Mouse (Mus musculus) left cerebral cortex, postnatal 14 days (tissue): ENCODE results near the gene Sfrp2. TPM values are rescaled to one million over a fixed set of nuclear protein-coding genes. Genes with fewer than 3 reads are reported as not detected.

Source experiments
- DNase-seq, 2 experiments: peaks; one replicate each; pipeline ENCODE4 v3.0.0; 2021 to 2022; ENCODE audit warnings: low spot score in 2 of 2, mixed read lengths in 1 of 2
- intact Hi-C: fragments of 180-260 bp; cut with DNase I; formaldehyde crosslinking; loops from one replicate; pipeline ENCODE4 v1.15.1; 2025
- total RNA-seq, 2 experiments: library from RNA; stranded (reverse); gene quantifications; 2 replicates each; pipeline ENCODE4 v1.2.3; 2021

Gene Sfrp2
- total RNA-seq, 2 experiments from 2014 or later: 4.2 to 5.7 TPM

DNA sequence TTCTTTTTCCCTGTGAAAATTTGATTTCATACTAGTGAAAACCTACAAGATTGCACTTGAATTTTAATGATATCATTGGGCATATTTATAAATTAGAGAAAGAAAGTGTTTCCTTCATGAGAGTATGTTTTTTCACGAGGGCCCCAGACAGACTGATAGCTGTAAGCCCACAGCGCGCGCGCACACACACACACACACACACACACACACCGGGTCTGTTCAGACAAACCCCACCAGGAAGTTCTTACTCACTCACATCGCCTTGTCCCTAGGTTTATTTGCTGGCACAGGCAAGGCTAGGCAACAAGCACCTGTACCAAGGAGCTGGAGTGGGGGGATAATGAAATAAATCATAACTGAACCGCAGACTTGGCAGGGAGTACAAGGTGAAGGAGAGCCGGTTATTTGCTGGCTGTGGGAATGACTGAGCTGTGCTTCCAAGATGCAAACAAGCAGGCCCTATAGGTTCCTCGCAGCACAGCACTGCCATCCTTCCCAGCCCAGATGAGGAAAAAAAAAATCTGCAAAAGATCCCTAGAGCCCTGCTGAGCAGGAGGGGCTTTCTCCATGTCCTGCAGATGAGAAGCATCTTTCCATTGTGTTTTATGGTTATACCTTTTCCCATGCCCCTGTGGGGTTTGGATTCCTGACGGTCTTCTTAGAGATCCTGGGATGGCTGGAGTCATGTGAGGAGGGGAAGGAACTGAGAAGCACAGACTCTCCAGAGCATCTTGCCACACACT lies 2.3 kb downstream of the Sfrp2 start:
- DNase-seq: no peak
- intact Hi-C loops: no loop called here

DNA sequence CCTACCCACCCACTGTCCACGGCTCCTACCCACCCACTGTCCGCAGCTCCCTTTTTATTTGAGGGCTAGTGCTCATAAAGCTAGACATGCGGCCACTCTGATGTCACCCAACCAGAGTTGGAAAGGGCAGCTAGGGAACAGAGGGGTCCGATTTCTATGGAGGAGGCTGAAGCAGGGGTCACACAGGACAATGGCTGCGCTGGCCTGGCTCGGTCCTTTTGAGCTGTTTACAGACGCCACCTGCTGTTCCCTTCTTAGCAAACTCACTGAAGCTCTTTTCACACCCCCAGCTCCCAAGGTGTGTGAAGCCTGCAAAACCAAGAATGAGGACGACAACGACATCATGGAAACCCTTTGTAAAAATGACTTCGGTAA lies 2.9 kb downstream of the Sfrp2 start:
- intact Hi-C loops: no loop called here
- no peak for DNase-seq

DNA sequence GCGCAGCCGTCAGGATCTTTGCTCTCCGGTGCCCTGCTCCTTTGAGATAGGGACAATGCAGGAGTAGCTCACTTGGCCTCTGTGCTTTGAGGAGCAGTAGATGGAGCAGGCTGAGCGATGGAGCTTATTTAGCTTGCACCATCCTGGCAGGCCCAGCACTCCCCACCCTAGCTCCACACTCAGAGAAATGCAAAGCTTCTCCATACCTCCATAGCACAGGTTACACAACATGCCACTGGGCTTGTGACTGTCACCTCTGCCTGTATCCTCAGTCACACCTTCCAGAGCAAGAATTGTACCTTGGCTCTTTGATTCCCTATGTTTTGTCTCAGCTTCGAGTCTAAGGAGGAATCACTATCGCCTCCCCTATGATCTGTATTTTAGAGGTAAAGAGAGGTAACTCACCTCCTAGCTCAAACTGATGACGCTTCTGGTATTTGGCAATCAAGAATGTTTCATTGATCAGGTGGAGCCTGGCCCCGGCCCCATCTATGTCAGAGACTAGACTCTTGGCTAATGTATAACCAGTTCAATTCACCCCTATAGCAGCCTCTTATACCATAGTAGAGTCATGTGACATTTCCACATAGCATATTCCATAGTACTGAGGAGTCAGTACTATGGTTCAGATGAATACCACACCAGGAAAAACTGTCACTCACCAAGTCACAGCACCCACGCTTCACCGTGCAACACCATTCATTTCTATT lies 5.2 kb downstream of the Sfrp2 start:
- intact Hi-C loops: no loop called here

DNA sequence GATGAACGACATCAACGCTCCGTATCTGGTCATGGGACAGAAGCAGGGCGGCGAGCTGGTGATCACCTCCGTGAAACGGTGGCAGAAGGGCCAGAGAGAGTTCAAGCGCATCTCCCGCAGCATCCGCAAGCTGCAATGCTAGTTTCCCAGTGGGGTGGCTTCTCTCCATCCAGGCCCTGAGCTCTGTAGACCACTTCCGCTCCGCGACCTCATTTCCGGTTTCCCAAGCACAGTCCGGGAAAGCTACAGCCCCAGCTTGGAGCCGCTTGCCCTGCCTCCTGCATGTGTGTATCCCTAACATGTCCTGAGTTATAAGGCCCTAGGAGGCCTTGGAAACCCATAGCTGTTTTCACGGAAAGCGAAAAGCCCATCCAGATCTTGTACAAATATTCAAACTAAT lies 7.2 kb downstream of the Sfrp2 start:
- intact Hi-C loops: no loop called here
- no peak for DNase-seq

More for the DNA sequence above, 5.2 kb downstream of the Sfrp2 start:
- no peak for DNase-seq

DNA sequence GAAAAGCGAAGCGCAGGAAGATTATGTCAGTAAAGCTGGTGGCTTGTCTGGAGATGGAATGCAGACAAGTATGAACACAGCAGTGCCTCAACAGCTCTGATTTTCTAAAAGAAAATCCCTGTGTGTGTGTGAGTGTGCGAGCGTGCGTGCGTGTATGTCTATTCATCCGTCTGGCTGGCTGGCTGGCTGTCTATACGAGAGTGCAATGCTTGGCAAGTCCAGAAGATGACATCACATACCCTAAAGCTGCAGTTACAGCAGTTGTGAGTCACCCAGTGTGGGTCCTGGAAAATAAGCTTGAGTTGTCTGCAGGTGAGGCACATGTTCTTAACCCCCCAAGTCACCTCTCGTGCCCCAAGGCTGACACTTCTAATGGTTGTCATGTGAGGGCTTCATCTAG lies 9.3 kb downstream of the Sfrp2 start:
- intact Hi-C loops: no loop called here
- peak in 1 of 2 experiments; percentile 24 for DNase-seq

DNA sequence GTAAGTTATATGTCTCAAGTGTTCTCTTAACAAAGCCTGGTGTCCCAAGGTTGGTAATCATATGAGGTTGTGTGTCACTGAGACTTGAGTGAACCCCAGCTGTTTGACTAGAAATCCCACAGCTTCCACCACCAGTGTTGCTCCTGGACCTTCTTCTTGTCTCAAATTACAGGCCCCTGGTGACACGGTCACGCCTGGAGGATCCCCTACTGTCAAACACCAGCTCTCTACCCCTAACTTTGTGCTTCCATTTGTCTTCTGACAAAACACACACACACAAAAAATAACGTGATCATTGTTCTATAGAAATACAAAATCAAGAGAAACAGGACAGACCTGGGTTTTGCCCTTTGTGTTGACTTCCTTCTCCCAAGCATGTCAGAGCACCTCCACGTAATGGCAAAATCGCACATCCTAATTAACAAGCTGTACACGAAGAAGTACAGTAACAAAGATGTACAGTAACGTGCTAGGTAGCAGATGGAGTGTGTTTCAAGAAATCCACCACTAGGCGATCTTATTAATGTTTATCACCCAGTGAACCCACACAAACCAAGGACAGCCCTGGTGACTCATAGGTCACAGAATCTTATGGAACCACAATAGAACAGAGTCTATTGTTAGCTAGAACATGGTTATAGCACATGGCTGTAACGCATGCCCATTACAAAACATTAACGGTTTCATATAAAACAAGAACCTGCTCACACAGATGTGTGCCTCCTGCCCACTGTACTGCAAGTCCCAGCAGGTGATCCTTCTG lies 15.5 kb downstream of the Sfrp2 start:
- intact Hi-C loops: no loop called here
- DNase-seq: no peak

DNA sequence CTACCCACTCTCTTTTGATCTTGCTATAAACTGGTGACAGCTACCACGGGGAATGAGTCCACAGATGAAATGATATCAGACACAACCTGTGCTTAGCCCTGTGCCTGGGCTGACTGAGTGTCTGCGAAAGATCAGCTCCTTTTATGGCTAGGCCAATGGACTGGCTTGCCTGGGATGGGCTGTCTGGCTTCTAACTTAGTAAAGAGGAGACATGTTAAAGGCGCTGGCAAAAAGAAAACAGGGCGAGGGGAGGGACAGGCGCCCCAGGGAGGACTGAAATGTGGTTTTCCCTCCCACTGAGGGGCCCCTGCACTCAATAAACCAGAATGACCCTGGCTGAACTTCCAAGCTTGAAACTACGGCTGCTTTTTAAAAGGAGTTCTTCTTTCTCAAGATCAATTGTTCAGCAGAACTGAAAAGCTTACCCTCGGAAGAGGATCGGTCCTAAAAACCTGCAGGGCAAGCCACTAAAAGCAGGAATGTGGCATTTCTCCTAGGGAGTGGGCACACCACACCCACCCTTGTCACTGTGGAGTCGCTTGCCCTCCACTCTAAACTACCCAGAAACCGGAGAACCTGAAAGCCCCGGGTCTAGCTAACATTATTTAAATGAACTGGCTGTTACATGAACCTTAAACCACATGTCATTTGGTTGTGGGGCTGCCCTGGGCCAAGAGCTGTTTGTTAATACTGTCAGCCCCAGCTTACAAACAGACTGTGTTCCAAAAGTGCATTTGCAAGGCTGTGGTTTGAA lies 17.8 kb downstream of the Sfrp2 start:
- no peak for DNase-seq
- intact Hi-C loops: no loop called here

DNA sequence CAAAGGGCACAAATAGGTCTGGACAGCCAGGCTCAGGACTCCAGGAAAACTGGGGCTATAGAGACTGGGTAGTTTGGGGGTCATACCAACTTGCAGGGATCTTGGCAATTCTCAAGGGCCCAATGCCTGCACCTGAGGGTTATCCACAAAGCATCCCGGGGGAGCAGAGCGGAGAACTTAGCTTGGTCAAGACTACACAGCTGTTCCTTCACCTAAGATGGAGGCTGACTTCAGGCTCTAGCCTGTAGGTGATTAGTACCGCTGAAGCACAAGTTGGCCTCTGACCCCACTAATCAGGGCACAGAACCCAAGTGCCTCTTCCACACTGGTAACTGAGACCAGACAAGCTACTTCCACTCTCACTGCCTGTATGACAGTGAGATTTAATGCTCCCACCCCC lies 18.6 kb downstream of the Sfrp2 start:
- DNase-seq: no peak
- intact Hi-C loops: no loop called here

DNA sequence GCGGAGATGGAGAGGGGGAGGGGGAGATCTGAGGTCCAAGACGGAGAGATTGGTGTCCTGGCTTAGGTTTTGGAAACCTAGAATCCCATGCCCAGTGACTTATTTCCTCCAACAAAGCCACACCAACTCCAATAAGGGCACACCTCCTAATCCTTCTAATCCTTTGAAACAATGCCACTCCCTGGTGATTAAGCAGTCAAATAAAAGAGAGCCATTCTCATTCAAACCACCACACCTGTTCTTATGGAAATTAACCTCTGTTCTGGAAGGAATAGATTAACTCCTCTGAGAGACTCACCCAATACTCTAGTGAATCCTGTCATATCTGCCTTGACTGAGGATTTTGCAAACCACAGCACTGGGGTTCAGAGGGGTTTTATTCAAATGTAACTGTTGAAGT lies 21.0 kb downstream of the Sfrp2 start:
- intact Hi-C loops: no loop called here
- no peak for DNase-seq

DNA sequence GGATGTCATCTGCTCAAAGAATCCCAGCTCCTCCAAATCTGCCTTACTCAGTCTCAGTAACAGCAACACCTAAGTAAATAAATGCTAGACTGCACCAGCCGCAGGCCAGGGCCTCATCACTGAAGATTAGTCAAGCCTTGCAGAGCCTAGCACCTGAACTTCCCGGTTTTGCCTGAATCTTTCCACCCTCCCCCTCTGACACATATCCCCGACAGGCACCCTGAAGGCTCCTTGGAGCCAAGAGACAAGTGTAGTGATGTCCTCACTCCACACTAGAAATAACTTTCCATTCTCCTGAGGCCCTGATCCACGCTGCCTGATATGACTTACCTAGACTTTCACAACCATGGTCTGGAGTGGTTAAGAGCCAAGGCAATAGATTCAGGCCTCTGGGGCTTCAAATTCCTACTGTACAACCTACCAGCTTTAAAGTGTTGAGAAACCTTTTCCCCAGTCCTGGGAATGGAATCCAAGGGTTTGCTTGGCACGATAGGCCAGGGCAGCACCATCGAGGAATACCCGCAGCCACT lies 21.7 kb downstream of the Sfrp2 start:
- DNase-seq: no peak
- intact Hi-C loops: no loop called here

DNA sequence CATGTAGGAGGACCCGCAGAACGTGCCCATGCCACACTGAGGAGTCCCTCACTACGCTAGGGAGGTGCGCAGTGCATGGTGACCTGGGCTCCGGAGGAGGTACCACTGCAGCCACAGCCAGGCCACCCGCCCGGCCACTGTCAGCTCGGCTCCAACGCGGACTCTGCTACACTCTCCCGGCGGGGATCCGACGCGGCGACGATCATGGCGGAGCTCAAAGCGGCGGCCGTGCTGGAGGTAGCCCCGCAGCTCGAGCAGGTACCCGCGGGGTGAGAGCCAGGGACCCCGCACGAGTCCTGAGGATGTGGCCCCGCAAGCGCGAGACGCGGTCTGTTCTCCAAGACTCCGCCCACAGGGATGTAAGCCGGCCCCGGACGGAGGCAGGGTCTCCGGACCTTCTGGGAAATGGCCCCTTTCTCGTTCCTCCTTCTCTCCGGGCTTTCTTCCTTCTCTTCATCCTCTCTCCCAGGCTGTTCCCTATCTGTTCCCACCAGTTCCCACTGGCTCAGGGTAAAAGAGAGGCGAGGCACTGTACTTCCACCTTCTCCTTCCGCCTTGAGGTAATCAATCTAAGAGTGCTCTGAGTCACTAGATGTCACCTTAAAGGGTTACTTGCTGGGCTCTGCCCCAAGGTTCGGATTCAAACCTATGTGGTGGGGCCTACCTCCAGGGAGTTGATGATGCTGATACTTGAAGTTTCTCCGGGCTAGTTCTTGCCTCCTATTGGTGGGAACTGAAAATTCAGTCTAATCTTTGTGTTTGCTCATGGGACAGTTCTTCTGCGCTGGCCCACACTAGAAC lies 23.7 kb downstream of the Sfrp2 start:
- peak in 1 of 2 experiments; percentile 19 for DNase-seq
- intact Hi-C loops: no loop called here

DNA sequence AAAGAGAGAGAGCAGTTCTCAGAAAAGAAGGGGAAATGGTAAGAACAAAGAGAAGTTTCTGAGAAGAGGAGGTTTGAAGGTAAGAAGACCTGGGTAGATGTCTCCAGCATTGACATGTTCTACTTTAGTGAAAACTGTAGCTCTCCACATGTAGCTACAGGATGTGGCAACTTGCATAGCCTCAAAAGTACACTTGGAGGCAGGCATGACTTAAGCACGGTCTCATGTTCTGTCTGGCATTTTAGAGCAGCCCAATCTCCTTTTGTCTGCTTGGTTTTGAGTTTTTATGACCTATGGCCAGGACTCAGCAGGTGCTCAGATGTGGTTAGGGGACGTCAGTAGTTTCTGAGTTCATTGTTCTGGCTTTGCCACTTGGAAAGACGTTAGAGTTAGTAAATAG lies 25.3 kb downstream of the Sfrp2 start:
- intact Hi-C loops: no loop called here
- DNase-seq: no peak

DNA sequence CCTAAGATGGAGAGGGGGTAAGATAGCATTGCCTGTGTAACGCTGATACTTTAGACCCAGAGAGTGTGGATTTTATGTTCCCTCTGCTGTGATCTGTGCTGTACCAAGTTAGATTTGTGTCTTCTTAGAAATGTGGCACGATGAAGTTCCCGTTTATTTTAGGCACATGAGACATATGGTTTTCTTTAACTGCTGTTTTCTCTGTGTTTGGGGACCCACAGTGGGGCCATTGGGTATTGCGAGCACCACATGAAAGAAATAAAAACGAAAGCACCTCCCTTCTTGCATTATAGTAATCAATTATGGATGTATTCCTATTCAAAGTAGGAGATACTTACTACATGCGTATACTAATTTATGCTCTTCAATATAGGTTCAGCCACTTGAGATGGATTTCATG lies 31.0 kb downstream of the Sfrp2 start:
- DNase-seq: peak in 1 of 2 experiments; percentile 71
- intact Hi-C loops: loop anchor here (2.0 kb wide), 1 partner anchor 102 kb away; no protein-coding TSS in a partner anchor

DNA sequence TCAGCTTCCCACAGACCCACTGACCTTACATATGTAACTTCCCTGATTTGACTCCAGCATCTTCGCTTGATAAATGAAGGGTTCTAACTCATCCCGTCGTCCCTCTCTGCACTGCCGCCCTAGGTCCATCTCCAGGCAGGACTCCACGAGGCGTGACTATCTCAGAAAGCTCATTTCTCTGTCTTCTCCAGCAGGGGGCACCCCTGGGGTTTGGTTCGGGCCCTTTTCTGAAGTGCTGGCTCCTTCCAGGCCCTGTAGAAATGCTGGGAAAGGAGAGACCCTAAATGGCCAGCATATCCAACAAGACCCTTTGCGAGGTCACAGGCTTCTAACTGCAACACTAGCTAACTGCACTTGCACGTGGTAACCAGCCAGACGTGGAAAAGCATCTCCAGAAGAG lies 31.7 kb downstream of the Sfrp2 start:
- intact Hi-C loops: loop anchor here (2.0 kb wide), 1 partner anchor 101 kb away; no protein-coding TSS in a partner anchor

DNA sequence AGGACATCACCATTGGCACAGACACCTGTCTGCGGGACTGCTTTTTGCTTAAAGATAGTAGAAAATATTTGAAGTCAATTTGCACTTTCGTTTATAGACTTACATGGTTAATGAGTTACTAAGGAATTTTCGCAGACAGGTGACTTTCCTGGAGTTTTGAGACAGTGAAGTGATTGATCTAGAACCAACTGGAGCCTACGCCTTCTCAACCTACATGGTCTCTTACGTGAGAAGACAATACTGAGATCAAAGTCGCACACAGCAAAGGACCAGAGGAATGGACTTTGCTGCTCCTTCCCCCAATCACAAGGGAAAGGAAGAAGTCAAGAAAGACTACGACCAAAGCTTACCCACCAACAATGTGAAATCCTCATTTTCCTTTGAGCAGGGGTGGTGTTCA lies 33.4 kb downstream of the Sfrp2 start:
- intact Hi-C loops: no loop called here
- DNase-seq: no peak

More for the DNA sequence above, 31.7 kb downstream of the Sfrp2 start:
- peak; percentile 31 to 63 for DNase-seq

DNA sequence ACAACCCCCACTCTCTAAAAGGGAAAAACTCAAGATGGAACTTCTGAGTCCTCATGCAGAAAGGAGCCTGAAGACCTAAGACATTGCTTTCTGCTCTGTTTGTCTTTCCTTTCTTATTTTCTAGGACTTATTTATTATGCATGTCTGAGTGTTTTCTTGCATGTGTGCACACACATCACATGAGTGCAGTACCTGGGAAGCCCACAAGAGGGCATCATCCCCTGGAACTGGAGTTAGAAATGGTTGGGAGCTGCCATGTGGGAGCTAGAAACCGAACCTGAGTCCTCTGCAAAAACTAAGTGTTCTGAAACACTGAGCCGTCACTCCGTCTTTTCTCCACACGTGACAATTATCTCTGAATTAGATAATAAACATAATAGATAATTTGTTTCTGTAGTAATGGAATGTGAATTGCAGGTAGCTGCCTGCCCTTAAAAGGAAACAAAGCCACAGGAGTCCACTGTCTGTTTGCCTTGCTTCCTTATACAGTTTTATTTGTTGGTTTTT lies 35.6 kb downstream of the Sfrp2 start:
- intact Hi-C loops: no loop called here
- no peak for DNase-seq

DNA sequence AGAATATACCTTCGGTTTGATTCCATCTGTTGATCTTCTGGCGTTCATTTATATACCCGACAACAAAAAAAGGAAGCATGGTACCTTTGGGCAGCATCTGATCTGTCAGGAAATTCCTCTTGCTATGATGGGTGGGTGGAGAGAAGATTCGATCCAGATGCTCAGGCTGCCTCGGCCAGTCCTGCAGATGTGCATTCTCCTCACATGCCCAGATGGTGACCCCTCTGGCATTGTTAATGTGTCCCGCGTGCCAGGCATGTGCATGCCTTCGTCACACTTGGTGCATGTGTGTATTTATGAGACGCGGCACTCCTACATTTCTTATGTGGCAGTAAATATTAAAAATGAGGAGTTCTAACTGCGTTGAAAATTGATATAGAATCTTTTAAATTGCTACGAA lies 42.4 kb downstream of the Sfrp2 start:
- DNase-seq: no peak
- intact Hi-C loops: no loop called here

DNA sequence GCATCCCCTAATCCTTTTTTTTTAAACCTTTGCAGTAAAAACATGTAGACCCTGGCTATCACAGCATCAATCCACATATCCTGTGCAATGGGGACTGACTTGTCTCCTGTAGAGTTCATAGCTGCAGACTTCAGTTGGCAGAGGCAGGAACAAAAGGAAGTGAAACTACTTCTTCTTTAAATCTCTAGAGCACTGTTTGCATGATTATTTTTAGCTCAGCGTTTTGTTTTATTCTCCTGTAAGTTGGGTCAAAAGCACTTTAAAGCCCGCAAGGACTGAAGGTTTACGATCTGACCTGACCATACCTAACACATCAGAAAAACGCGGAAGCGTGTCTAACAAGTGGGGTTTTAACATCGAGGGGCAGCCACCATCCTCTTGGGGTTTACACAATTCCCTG lies 45.9 kb downstream of the Sfrp2 start:
- intact Hi-C loops: no loop called here
- no peak for DNase-seq
